Mouse (Mus musculus) bone marrow macrophage, adult 2 months (primary cell): ENCODE results near the gene Rpgrip1l.

ENCODE experiments used
- CTCF ChIP-seq: IDR thresholded peaks from 2 replicates; pipeline ENCODE4 v1.5.1; 2012; ENCODE audit warnings: low read depth, mild to moderate bottlenecking, low read length, moderate library complexity
- POLR2A ChIP-seq: IDR thresholded peaks from 2 replicates; pipeline ENCODE4 v1.6.1; 2012; ENCODE audit warnings: mild to moderate bottlenecking, low read depth, low read length, borderline replicate concordance

DNA sequence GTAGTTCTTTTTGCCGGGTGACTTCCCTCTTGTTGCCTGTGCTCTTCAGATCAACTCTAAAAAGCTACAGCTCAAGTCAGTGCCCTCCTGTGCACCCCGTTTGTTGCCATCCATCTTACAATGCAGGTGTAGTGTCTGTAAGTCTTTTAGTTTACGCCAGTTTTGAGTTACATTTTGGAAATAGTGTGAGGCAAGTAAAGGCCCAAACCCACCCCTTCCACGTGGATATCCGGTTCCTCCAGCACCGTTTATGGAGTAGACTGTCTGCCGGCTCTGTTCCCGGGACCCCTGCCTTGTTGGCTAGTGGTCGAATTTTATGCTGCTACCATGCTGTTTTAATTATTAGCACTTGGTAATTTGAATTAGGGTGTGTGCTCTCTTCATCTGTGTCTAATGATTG lies 46.4 kb upstream of the Rpgrip1l start:
- TF ChIP-seq POLR2A (no peak), CTCF (no peak)
